Mouse (Mus musculus): ENCODE results near the gene Cope. TPM values are rescaled to one million over a fixed set of nuclear protein-coding genes. Genes with fewer than 3 reads are reported as not detected.

Cope gene
- 349 TPM for polyA plus RNA-seq (2017; shearing (Covaris generic))

DNA sequence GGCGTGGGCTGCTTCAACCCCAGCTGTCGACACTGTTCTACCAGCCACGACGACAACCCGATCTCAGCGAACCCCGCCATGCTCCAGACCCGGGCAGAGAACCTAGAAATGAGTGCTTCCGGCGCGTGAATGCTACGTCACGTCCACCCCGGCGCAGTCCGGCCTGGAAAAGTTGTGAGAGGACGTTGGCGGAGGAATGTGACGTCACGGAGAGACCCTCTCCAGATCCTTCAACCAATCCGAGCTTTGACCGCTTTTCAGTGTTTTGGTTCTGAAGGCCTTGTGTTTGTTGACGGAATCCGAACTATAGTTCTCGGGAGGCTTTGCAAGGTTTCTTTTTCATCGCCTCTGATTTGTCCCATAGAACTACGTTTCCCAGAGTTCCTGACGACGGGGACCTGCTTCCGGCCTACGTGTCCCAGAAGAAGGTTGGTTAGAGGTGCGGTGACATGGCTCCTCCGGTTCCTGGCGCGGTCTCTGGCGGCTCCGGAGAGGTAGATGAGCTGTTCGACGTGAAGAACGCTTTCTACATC lies at the start of gene Cope, which contains the start of gene Ddx49:
Gene Cope, plus strand, starts transcription at position 161 of the 533 bp plus-strand sequence.
Gene Ddx49, minus strand, starts transcription at position 132 of the 533 bp plus-strand sequence.

DNA sequence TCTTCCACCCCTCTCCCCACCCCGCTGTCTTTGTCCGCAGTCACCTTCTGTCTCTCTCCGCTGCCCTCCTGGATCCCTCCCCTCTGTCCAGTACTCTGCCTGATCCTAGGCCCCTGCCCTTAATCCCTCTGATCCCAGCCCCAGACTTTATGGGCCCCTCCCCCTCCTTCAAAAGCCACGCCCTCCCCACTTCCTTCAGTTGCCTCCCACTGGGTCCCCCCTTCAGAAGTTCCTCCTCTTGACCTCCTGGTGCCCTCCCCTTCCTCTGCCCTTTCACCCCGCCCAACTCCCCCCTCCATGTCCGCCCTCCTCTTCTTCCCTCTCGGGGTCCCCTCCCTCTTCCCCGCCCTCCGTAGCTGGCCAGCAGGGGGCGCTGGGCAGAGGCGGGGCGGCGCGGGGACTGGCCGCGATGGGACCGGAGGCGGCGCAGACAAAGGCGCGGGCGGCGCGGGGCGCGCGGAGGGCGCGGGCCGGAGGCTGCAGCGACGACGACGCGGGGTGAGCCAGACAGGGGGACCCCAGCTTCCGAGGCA lies 19.6 kb upstream of the Cope start, which contains the start of gene Homer3:
Gene Homer3, plus strand, starts transcription at position 225 of the 533 bp plus-strand sequence.

DNA sequence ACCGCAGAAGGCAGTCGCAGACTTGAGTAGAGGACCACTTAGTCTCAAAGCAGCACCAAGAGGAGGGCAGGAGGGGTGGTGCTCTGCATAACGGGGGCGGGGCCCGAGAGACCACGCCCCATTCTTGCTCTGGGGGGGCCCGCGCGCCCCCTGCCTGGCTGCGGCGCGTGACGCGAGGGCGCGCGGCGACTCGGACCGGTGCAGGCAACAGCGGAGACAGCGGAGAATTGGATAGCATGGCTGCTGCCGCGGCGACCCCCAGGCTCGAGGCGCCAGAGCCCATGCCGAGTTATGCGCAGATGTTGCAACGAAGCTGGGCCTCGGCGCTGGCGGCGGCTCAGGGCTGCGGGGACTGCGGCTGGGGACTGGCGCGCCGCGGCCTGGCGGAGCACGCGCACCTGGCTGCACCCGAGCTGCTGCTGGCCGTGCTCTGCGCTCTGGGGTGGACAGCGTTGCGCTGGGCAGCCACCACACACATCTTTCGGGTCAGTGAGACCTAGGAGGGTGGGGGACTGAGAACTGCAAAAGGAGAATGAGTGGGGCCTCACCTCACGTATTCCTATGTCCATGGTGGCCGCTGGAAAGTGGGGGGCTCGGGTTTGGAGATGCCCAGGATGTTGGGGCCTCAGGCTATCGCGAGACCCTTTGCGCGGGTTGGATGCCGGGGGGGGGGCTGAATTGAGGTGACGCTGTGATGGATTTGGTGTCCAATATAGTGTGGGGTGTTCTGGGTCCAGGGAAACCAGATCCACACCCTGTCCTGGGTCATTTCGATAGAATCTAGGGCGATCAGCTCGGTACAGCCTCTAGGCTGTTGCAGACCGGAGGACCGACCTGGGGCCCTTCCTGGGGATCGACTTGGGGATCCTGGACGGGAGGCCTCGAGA lies 13.5 kb downstream of the Cope start, which contains the start of gene Cers1:
Gene Cers1, plus strand, starts transcription at position 152 of the 887 bp plus-strand sequence.

DNA sequence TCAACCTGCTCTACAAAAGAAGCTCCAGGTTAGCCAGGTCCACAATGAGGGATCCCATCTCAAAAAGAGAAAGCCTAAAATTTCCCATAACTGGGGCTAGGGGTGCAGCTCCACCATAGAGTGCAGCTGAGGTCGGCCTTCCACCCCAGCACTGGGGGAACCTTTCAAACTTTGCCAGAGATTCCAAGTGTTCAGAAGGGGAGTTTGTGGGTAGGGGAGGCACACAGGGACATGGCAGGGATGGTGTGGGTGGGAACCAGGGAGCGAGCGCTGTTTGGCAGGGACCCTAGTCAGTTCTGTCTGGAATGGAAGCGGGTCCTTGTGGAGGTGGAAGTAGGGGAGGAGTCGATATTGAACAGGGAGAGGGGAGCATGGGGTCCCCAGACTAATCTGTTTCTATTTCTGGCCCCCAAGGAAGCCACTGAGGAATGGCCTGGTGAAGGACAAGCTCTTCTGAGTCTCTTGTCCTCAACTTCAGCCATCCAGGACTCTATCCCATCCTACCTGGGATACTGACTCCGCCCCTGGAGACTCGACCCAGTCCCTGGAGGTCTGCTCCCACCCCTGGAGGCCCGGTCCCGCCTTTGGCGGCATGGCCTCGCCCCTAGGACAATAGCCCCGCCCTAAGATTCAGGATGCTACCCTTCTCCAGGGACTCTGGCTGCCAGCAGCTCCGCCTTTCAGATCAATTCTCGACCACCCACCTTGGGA lies 27.0 kb downstream of the Cope start, which contains the start of gene Gdf1:
Gene Gdf1, plus strand, starts transcription at position 694 of the 711 bp plus-strand sequence.

DNA sequence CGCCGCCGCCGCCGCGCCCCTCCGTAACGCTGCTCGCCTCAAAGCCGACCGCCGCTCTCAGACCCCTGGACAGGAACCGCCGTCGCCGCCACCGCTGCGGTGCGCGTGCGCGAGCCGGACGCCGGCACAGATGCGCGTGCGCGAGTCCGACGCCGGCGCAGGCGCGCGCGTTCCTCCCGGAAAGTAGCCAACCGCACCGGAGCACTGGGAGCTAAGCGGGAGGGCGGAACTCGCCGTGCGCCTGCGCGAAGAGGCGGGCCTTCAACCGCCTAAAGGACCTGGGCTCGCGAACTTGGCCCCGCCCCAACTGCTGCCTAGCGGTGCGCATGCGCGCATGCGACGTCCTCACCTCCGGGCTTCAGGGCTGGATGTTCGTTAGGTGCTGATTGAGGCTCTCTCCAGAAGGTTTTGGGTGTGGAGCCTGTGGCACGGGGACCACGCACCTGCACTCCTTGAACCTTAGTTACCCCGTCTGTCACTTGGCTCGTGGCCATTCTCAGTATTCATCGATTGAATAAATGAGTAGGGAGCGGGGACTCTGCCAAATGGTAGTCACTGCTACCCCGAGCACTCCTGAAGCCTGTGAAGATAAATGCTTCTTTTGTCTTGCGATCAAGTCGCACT lies 51.0 kb downstream of the Cope start, which contains the start of gene Upf1:
Gene Upf1, minus strand, starts transcription at position 85 of the 624 bp plus-strand sequence.

Other genes with a start within 250 kb of the Cope start
- 0.37 TPM for gene Tm6sf2, start 229.6 kb upstream of the Cope start, polyA plus RNA-seq (2017; shearing (Covaris generic))
- gene Hapln4, start 219.1 kb upstream of the Cope start, polyA plus RNA-seq (2017; shearing (Covaris generic)): not detected
- gene Ncan, start 181.6 kb upstream of the Cope start, polyA plus RNA-seq (2017; shearing (Covaris generic)): not detected
- 59.8 TPM for gene Nr2c2ap, start 171.2 kb upstream of the Cope start, polyA plus RNA-seq (2017; shearing (Covaris generic))
- gene Rfxank, start 163.4 kb upstream of the Cope start, polyA plus RNA-seq (2017; shearing (Covaris generic)): 45.4 TPM
- gene Borcs8, start 163.0 kb upstream of the Cope start, polyA plus RNA-seq (2017; shearing (Covaris generic)): 66.7 TPM
- 2.1 TPM for gene Mef2b, start 162.8 kb upstream of the Cope start, polyA plus RNA-seq (2017; shearing (Covaris generic))
- 64.2 TPM for gene Tmem161a, start 130.2 kb upstream of the Cope start, polyA plus RNA-seq (2017; shearing (Covaris generic))
- gene Slc25a42, start 90.2 kb upstream of the Cope start, polyA plus RNA-seq (2017; shearing (Covaris generic)): 14.6 TPM
- gene Sugp2, start 68.3 kb upstream of the Cope start, polyA plus RNA-seq (2017; shearing (Covaris generic)): 37.7 TPM
- gene Armc6, start 68.1 kb upstream of the Cope start, polyA plus RNA-seq (2017; shearing (Covaris generic)): 15.6 TPM
- 1.3 TPM for gene Homer3, start 19.7 kb upstream of the Cope start, polyA plus RNA-seq (2017; shearing (Covaris generic))
- 59.3 TPM for gene Ddx49, start within 50 bp of the Cope start, polyA plus RNA-seq (2017; shearing (Covaris generic))
- gene Cers1, start 13.3 kb downstream of the Cope start, polyA plus RNA-seq (2017; shearing (Covaris generic)): not detected
- not detected for gene Gdf1, start 27.3 kb downstream of the Cope start, polyA plus RNA-seq (2017; shearing (Covaris generic))
- 6.2 TPM for gene Upf1, start 50.8 kb downstream of the Cope start, polyA plus RNA-seq (2017; shearing (Covaris generic))
- gene Comp, start 71.0 kb downstream of the Cope start, polyA plus RNA-seq (2017; shearing (Covaris generic)): 1.1 TPM
- 19.0 TPM for gene Crtc1, start 137.1 kb downstream of the Cope start, polyA plus RNA-seq (2017; shearing (Covaris generic))
- 18.6 TPM for gene Klhl26, start 174.4 kb downstream of the Cope start, polyA plus RNA-seq (2017; shearing (Covaris generic))
- not detected for gene Tmem59l, start 184.8 kb downstream of the Cope start, polyA plus RNA-seq (2017; shearing (Covaris generic))
- not detected for gene Crlf1, start 190.6 kb downstream of the Cope start, polyA plus RNA-seq (2017; shearing (Covaris generic))
- gene Rex1bd, start 204.2 kb downstream of the Cope start, polyA plus RNA-seq (2017; shearing (Covaris generic)): 110 TPM
- 1,044 TPM for gene Uba52, start 208.3 kb downstream of the Cope start, polyA plus RNA-seq (2017; shearing (Covaris generic))
- 450 TPM for gene Fkbp8, start 225.2 kb downstream of the Cope start, polyA plus RNA-seq (2017; shearing (Covaris generic))
- 84.7 TPM for gene Kxd1, start 225.4 kb downstream of the Cope start, polyA plus RNA-seq (2017; shearing (Covaris generic))
- 43.3 TPM for gene Ell, start 236.9 kb downstream of the Cope start, polyA plus RNA-seq (2017; shearing (Covaris generic))